Mouse (Mus musculus) olfactory bulb, adult 2 months (tissue): ENCODE data around the gene Tshz2.

Experiments used
- CTCF ChIP-seq: fragments of 200-500 bp; IDR thresholded peaks from 2 replicates; pipeline ENCODE4 v1.5.1; 2012; ENCODE audit warnings: low read depth, mild to moderate bottlenecking, low read length, moderate library complexity; ENCODE audit not compliant: insufficient read depth
- POLR2A ChIP-seq: fragments of 200-500 bp; IDR thresholded peaks from 2 replicates; pipeline ENCODE4 v1.6.1; 2012; ENCODE audit warnings: mild to moderate bottlenecking, low read depth, low read length, moderate library complexity; ENCODE audit not compliant: insufficient read depth

DNA sequence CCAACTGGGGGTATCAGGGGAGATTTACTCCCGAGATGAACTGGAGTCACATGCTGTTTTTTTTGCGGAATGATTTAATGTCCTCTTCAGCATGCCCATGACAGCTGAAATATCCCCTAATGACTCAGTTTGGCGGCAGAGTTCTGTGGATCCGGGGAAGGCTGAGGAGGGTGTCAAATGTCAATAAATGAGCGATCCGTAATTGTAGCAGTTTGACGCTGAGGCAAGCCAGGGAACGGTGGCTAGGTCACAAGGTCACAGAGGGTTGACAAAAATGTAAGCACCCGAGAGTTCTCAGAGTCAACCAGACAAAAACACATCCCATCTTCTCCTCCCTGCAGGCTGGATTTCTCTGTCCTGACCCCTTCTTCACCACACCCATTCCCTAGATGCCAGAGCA is 273.6 kb downstream of the Tshz2 start:
- no peak for TF ChIP-seq POLR2A
- no peak for TF ChIP-seq CTCF
